Mouse (Mus musculus): ENCODE data around the gene Rbm45. TPM values are rescaled to one million over a fixed set of nuclear protein-coding genes. Genes with fewer than 3 reads are reported as not detected.

The Rbm45 gene
- polyA plus RNA-seq (2014; fragmentation: Nextera tagmentation; extraction: Ambion mirVana) = 12.0 TPM in 2 replicates

GRCm38 (mm10) chr2:76369821-76370655 is at the start of gene Rbm45:
TSS of gene Rbm45 (plus strand) at chr2:76369984.
- peak; percentile 85 for ATAC-seq (replicated peaks; ENCODE audit: low FRiP score)
- no peaks in the 10 kb centered on the region for H3K36me3 ChIP-seq (ENCODE audit: control insufficient read depth, insufficient read depth, low read length)

DNA sequence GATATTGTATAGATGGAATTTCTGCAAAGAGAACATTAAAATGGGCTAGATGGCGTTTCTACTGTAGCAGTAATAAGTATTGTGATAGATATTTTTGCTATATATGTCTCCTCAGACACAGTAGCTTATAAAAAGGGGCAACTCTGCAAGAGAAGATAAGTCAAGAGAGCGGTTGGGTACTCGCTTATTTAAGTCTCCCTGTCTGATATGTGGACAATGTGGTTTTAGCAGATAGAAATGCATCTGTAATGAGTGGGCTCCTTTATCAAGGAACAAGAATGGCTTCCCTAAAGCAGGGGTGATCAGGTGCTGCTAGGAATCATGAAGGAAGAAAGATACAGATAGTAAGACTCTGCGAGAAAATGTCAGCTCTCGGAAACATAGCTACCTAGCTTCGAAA is 49.4 kb upstream of the Rbm45 start:
- no peak overlapping the region for H3K27ac ChIP-seq (ENCODE audit: low read depth, low read length)
- H3K4me2 ChIP-seq = no peak overlapping the region
- H3K4me1 ChIP-seq (replicated peaks; ENCODE audit: control insufficient read depth, insufficient read depth, low read length) = no peaks in the 10 kb centered on the region; the same call in 1 of the 2 replicates
- 53% methylated on average over 6 of the region's 6 CpGs for WGBS
- no peaks in the 10 kb centered on the region for H3K9me3 ChIP-seq (ENCODE audit: control insufficient read depth, low read length)
- H3K36me3 ChIP-seq (ENCODE audit: control insufficient read depth, insufficient read depth, low read length) = no peaks in the 10 kb centered on the region
- H3K9ac ChIP-seq (ENCODE audit: low read depth, low read length) = no peak overlapping the region
- H3K4me3 ChIP-seq (ENCODE audit: low read depth, low read length) = no peak overlapping the region
- ATAC-seq (replicated peaks; ENCODE audit: low FRiP score) (peak; percentile 91), DNase-seq (ENCODE audit: low spot score) (no peak)
- no peaks in the 10 kb centered on the region for H3K27me3 ChIP-seq (replicated peaks; ENCODE audit: control insufficient read depth, insufficient read depth, low read length)

More at GRCm38 (mm10) chr2:76369821-76370655, at the start of gene Rbm45:
- Histone ChIP-seq H3K4me2 (peak within 1 kb of the TSS; percentile 82), H3K27me3 (replicated peaks; ENCODE audit: control insufficient read depth, insufficient read depth, low read length) (no peaks in the 10 kb centered on the region), H3K4me3 (ENCODE audit: low read depth, low read length) (peak within 1 kb of the TSS; percentile 95), H3K9ac (ENCODE audit: low read depth, low read length) (peak within 1 kb of the TSS; percentile 94), H3K9me3 (ENCODE audit: control insufficient read depth, low read length) (no peaks in the 10 kb centered on the region), H3K4me1 (replicated peaks; ENCODE audit: control insufficient read depth, insufficient read depth, low read length) (peaks cover 12% of the 10 kb centered on the region; the same call in 1 of the 2 replicates), H3K27ac (ENCODE audit: low read depth, low read length) (peak within 1 kb of the TSS; percentile 84)
- peak; percentile 85 for DNase-seq (ENCODE audit: low spot score)
- under 1% methylated on average over 61 of the region's 61 CpGs for WGBS

DNA sequence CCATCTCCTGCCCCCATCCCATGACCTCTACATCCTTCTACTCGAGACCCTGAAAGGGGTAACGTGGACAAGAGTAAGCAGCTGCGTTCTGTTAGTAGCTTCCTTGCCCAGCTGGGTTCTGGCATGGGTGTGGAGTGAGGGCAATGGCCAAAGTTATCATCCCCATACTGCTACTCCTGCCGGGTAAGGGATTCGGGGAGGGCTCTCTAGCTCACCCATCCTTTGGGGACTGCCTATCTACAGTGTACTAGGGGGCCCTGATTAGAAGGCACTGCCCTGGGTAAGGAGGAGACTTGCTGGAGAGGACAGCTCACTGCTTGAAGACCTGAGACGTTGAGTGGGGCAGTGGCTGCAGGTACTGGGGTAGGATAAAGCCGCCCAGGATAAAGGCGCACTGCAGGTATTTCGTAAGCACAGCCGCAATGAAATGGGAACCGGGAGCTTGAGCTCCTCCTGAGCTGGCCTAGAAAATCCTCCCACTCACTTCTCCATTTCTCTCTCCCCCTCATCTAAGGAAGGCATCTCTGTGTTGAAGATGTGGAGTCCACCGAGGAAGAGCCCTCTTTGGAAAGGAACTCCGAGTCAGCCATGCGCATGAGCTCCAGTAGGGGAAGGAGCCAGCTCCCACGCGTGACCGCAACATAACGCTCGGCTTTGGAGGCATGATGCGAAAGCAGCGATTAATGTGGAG is 46.5 kb upstream of the Rbm45 start:
- no peak overlapping the region for H3K4me3 ChIP-seq (ENCODE audit: low read depth, low read length)
- 82% methylated on average over 21 of the region's 21 CpGs for WGBS
- H3K9ac ChIP-seq (ENCODE audit: low read depth, low read length) = no peak overlapping the region
- no peak for ATAC-seq (replicated peaks; ENCODE audit: low FRiP score)
- no peaks in the 10 kb centered on the region; the same call in 1 of the 2 replicates for H3K4me1 ChIP-seq (replicated peaks; ENCODE audit: control insufficient read depth, insufficient read depth, low read length)
- H3K9me3 ChIP-seq (ENCODE audit: control insufficient read depth, low read length) = no peaks in the 10 kb centered on the region
- no peaks in the 10 kb centered on the region for H3K36me3 ChIP-seq (ENCODE audit: control insufficient read depth, insufficient read depth, low read length)
- H3K4me2 ChIP-seq = no peak overlapping the region
- DNase-seq (ENCODE audit: low spot score) = no peak
- no peaks in the 10 kb centered on the region for H3K27me3 ChIP-seq (replicated peaks; ENCODE audit: control insufficient read depth, insufficient read depth, low read length)
- no peak overlapping the region for H3K27ac ChIP-seq (ENCODE audit: low read depth, low read length)

DNA sequence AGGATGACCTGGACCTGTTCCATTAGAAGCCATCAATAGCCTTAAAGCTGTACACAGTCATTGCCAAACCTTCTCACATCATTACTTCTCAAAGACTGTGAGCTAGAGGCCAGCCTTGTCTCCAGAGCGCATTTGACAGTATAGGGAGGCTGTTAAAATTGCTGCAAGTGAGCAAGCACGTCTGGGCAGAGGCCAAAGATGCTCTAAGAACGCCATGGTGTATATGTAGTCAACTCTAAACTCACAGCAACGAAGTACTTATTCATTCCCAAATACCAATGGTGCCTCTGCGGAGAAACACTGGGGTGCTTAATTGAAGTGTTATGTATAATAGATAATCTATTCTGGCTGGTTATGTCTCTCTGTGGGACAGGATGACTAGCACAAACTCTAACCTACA is 45.3 kb upstream of the Rbm45 start:
- Histone ChIP-seq H3K4me3 (ENCODE audit: low read depth, low read length) (no peak overlapping the region), H3K27ac (ENCODE audit: low read depth, low read length) (no peak overlapping the region), H3K4me1 (replicated peaks; ENCODE audit: control insufficient read depth, insufficient read depth, low read length) (no peaks in the 10 kb centered on the region; the same call in 1 of the 2 replicates), H3K9ac (ENCODE audit: low read depth, low read length) (no peak overlapping the region), H3K9me3 (ENCODE audit: control insufficient read depth, low read length) (no peaks in the 10 kb centered on the region), H3K36me3 (ENCODE audit: control insufficient read depth, insufficient read depth, low read length) (no peaks in the 10 kb centered on the region), H3K27me3 (replicated peaks; ENCODE audit: control insufficient read depth, insufficient read depth, low read length) (no peaks in the 10 kb centered on the region), H3K4me2 (no peak overlapping the region)
- ATAC-seq (replicated peaks; ENCODE audit: low FRiP score) = no peak
- DNase-seq (ENCODE audit: low spot score) = no peak
- WGBS = 76% methylated on average over 5 of the region's 5 CpGs

DNA sequence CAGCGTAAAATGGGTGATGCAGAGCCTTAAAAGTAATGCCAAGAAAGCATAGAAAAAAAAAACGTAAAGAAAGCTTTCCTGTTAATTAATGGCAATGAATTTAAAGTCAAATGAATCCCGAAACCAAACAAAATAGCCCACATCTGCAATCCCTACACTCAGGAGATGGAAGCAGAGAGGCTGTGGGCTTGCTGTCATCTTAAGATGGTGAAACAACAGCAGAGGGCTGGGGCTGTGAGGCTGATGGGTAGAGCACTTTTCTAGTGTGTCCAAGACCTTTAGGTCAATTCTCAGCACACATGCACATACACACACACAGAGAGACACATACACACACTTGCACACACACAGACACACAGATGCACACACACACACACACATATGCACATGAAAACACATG is 43.6 kb upstream of the Rbm45 start:
- Histone ChIP-seq H3K4me1 (replicated peaks; ENCODE audit: control insufficient read depth, insufficient read depth, low read length) (no peaks in the 10 kb centered on the region; the same call in 1 of the 2 replicates), H3K9ac (ENCODE audit: low read depth, low read length) (no peak overlapping the region), H3K4me2 (no peak overlapping the region), H3K27ac (ENCODE audit: low read depth, low read length) (no peak overlapping the region), H3K4me3 (ENCODE audit: low read depth, low read length) (no peak overlapping the region), H3K36me3 (ENCODE audit: control insufficient read depth, insufficient read depth, low read length) (no peaks in the 10 kb centered on the region), H3K27me3 (replicated peaks; ENCODE audit: control insufficient read depth, insufficient read depth, low read length) (no peaks in the 10 kb centered on the region), H3K9me3 (ENCODE audit: control insufficient read depth, low read length) (no peaks in the 10 kb centered on the region)
- DNase-seq (ENCODE audit: low spot score) (no peak), ATAC-seq (replicated peaks; ENCODE audit: low FRiP score) (no peak)
- WGBS = 80% methylated on average over 3 of the region's 3 CpGs

- 91% methylated on average over 5 of the region's 5 CpGs for WGBS
- H3K36me3 ChIP-seq (ENCODE audit: control insufficient read depth, insufficient read depth, low read length) = no peaks in the 10 kb centered on the region
- H3K9me3 ChIP-seq (ENCODE audit: control insufficient read depth, low read length) = no peaks in the 10 kb centered on the region
- no peaks in the 10 kb centered on the region for H3K27me3 ChIP-seq (replicated peaks; ENCODE audit: control insufficient read depth, insufficient read depth, low read length)
- H3K4me3 ChIP-seq (ENCODE audit: low read depth, low read length) = no peak overlapping the region
- no peak overlapping the region for H3K4me2 ChIP-seq
- no peak for ATAC-seq (replicated peaks; ENCODE audit: low FRiP score)
- no peak overlapping the region for H3K27ac ChIP-seq (ENCODE audit: low read depth, low read length)
- no peaks in the 10 kb centered on the region for H3K4me1 ChIP-seq (replicated peaks; ENCODE audit: control insufficient read depth, insufficient read depth, low read length)
- H3K9ac ChIP-seq (ENCODE audit: low read depth, low read length) = no peak overlapping the region
- no peak for DNase-seq (ENCODE audit: low spot score)
Measured at GRCm38 (mm10) chr2:76330081-76330480, 39.7 kb upstream of the Rbm45 start.

GRCm38 (mm10) chr2:76332161-76332805 is 37.5 kb upstream of the Rbm45 start:
- WGBS = 68% methylated on average over 11 of the region's 11 CpGs
- no peak for DNase-seq (ENCODE audit: low spot score)

GRCm38 (mm10) chr2:76334596-76334995 is 35.2 kb upstream of the Rbm45 start:
- H3K4me2 ChIP-seq = no peak overlapping the region
- DNase-seq (ENCODE audit: low spot score) = no peak
- WGBS = 72% methylated on average over 5 of the region's 5 CpGs
- H3K27me3 ChIP-seq (replicated peaks; ENCODE audit: control insufficient read depth, insufficient read depth, low read length) = peaks cover 18% of the 10 kb centered on the region
- no peaks in the 10 kb centered on the region for H3K9me3 ChIP-seq (ENCODE audit: control insufficient read depth, low read length)
- ATAC-seq (replicated peaks; ENCODE audit: low FRiP score) = no peak
- no peak overlapping the region for H3K27ac ChIP-seq (ENCODE audit: low read depth, low read length)
- no peaks in the 10 kb centered on the region for H3K4me1 ChIP-seq (replicated peaks; ENCODE audit: control insufficient read depth, insufficient read depth, low read length)
- no peaks in the 10 kb centered on the region for H3K36me3 ChIP-seq (ENCODE audit: control insufficient read depth, insufficient read depth, low read length)
- no peak overlapping the region for H3K4me3 ChIP-seq (ENCODE audit: low read depth, low read length)
- no peak overlapping the region for H3K9ac ChIP-seq (ENCODE audit: low read depth, low read length)

More at GRCm38 (mm10) chr2:76332161-76332805, 37.5 kb upstream of the Rbm45 start:
- H3K36me3 ChIP-seq (ENCODE audit: control insufficient read depth, insufficient read depth, low read length) = no peaks in the 10 kb centered on the region
- H3K4me3 ChIP-seq (ENCODE audit: low read depth, low read length) = no peak overlapping the region
- no peak overlapping the region for H3K27ac ChIP-seq (ENCODE audit: low read depth, low read length)
- H3K4me2 ChIP-seq = no peak overlapping the region
- no peak overlapping the region for H3K9ac ChIP-seq (ENCODE audit: low read depth, low read length)
- no peaks in the 10 kb centered on the region for H3K4me1 ChIP-seq (replicated peaks; ENCODE audit: control insufficient read depth, insufficient read depth, low read length)
- ATAC-seq (replicated peaks; ENCODE audit: low FRiP score) = no peak
- no peaks in the 10 kb centered on the region for H3K9me3 ChIP-seq (ENCODE audit: control insufficient read depth, low read length)
- H3K27me3 ChIP-seq (replicated peaks; ENCODE audit: control insufficient read depth, insufficient read depth, low read length) = peaks cover 4% of the 10 kb centered on the region

Data from liver, embryonic 11.5 days (tissue).